Mouse (Mus musculus): Measurements from ENCODE around the gene Tfap2b. TPM values are rescaled to one million over a fixed set of nuclear protein-coding genes. Genes with fewer than 3 reads are reported as not detected.

Tfap2b gene
- polyA plus RNA-seq, 1 experiment from 2014 or later: not detected

Other genes with a start within 250 kb of the Tfap2b start
- not detected in 2 replicates for gene Tfap2d, start 105.9 kb upstream of the Tfap2b start, polyA plus RNA-seq (2014; fragmentation: Nextera tagmentation; extraction: Ambion mirVana)